Mouse (Mus musculus): ENCODE measurements around the gene Aimp1. TPM values are rescaled to one million over a fixed set of nuclear protein-coding genes. Genes with fewer than 3 reads are reported as not detected.

The Aimp1 gene
- polyA plus RNA-seq, 1 experiment from 2014 or later: 74.9 TPM

GRCm38 (mm10) chr3:132633261-132633660 lies 50.9 kb downstream of the Aimp1 start:
- Histone ChIP-seq H3K4me3 (ENCODE audit: low read depth, low read length) (no peak overlapping the region), H3K36me3 (ENCODE audit: control insufficient read depth, insufficient read depth, low read length) (no peaks in the 10 kb centered on the region), H3K4me1 (ENCODE audit: control insufficient read depth, insufficient read depth, low read length) (no peaks in the 10 kb centered on the region), H3K27ac (replicated peaks; ENCODE audit: low read depth, low read length) (no peak overlapping the region), H3K9ac (ENCODE audit: low read depth, low read length) (no peak overlapping the region), H3K4me2 (ENCODE audit: low read depth, low read length) (no peak overlapping the region), H3K27me3 (replicated peaks; ENCODE audit: control insufficient read depth, insufficient read depth, low read length) (no peaks in the 10 kb centered on the region), H3K9me3 (ENCODE audit: control insufficient read depth, low read length) (no peaks in the 10 kb centered on the region)
- WGBS: 55% methylated on average over 2 of the region's 2 CpGs
- DNase-seq (ENCODE audit: low spot score) (no peak), ATAC-seq (ENCODE audit: low read depth) (no peak)

- H3K9me3 ChIP-seq (ENCODE audit: control insufficient read depth, low read length): no peaks in the 10 kb centered on the region
- no peaks in the 10 kb centered on the region for H3K36me3 ChIP-seq (ENCODE audit: control insufficient read depth, insufficient read depth, low read length)
- no peaks in the 10 kb centered on the region for H3K4me1 ChIP-seq (ENCODE audit: control insufficient read depth, insufficient read depth, low read length)
- no peak for ATAC-seq (ENCODE audit: low read depth)
- H3K4me2 ChIP-seq (ENCODE audit: low read depth, low read length): no peak within 1 kb of the TSS
- no peak within 1 kb of the TSS for H3K9ac ChIP-seq (ENCODE audit: low read depth, low read length)
- DNase-seq (ENCODE audit: low spot score): no peak
- no peak within 1 kb of the TSS for H3K27ac ChIP-seq (replicated peaks; ENCODE audit: low read depth, low read length)
- H3K27me3 ChIP-seq (replicated peaks; ENCODE audit: control insufficient read depth, insufficient read depth, low read length): no peaks in the 10 kb centered on the region
- WGBS: 90% methylated on average over 11 of the region's 11 CpGs
- H3K4me3 ChIP-seq (ENCODE audit: low read depth, low read length): no peak within 1 kb of the TSS
Measured at GRCm38 (mm10) chr3:132629601-132630239, 54.5 kb downstream of the Aimp1 start, which contains the start of gene Gimd1. Gimd1 (plus strand) TSS chr3:132629820.

GRCm38 (mm10) chr3:132628741-132629140 lies 55.4 kb downstream of the Aimp1 start:
- Histone ChIP-seq H3K4me2 (ENCODE audit: low read depth, low read length) (no peak overlapping the region), H3K4me3 (ENCODE audit: low read depth, low read length) (no peak overlapping the region), H3K4me1 (ENCODE audit: control insufficient read depth, insufficient read depth, low read length) (no peaks in the 10 kb centered on the region), H3K9ac (ENCODE audit: low read depth, low read length) (no peak overlapping the region), H3K9me3 (ENCODE audit: control insufficient read depth, low read length) (no peaks in the 10 kb centered on the region), H3K27ac (replicated peaks; ENCODE audit: low read depth, low read length) (no peak overlapping the region), H3K27me3 (replicated peaks; ENCODE audit: control insufficient read depth, insufficient read depth, low read length) (no peaks in the 10 kb centered on the region), H3K36me3 (ENCODE audit: control insufficient read depth, insufficient read depth, low read length) (no peaks in the 10 kb centered on the region)
- DNase-seq (ENCODE audit: low spot score) (peak; percentile 55), ATAC-seq (ENCODE audit: low read depth) (no peak)
- 40% methylated on average over 8 of the region's 8 CpGs for whole genome bisulfite sequencing

Other genes with a start within 250 kb of the Aimp1 start
- not detected in 2 replicates for gene Gimd1, start 54.5 kb downstream of the Aimp1 start, polyA plus RNA-seq (2014; fragmentation: Nextera tagmentation; extraction: Ambion mirVana)
- 14.1 and 15.8 TPM in 2 replicates for gene Tbck, start 226 bp downstream of the Aimp1 start, polyA plus RNA-seq (2014; fragmentation: Nextera tagmentation; extraction: Ambion mirVana)